Comparison of ENCODE assay signal across 18 mouse cellular contexts in the genomic region with DNA sequence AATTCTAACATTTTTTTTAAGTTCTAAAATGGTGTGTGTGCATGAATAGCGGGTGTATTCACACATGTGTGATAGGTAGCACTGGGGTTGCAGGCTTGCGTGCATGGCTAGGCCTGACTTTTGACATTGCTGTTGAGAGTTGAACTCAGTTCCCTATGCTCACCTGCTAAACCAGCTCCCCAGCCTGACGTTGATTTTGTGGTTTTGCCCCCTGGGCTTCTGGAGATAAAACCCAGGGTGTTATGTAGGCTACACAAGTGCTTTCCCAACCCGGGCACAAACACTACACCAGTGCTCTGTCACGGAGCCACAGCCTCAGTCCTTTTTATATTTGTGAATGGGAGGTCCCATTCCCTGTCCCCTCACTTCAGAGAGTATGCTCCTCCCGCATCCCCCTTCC. TPM values are rescaled to one million over a fixed set of nuclear protein-coding genes. Genes with fewer than 3 reads are reported as not detected.
A peak's percentile ranks its signal among the peaks of the same experiment; 100 is the strongest.
DNase-seq lines count a peak whose midpoint lies in the region; TF ChIP-seq lines count a peak whose summit lies in the region.
"Had no signal": no experiment of that assay in that cellular context is flagged by ENCODE, and none has a peak within 500 bp of the region (broad histone marks: within the 10 kb centered on the region; RNA-seq: fewer than 3 reads in every experiment).

No protein-coding gene starts in this region.

- TF ChIP-seq CTCF in MEL (IDR thresholded peaks at IDR 0.05 in 2 of 3, conservative IDR thresholded peaks at IDR 0.05 in 1 of 3; ENCODE audit: control insufficient read depth in 1 of 3, insufficient read depth in 1 of 3, low read depth in 2 of 3, low read length in 3 of 3, poor library complexity in 1 of 3, severe bottlenecking in 1 of 3) = no peak

- TF ChIP-seq EP300 in MEL (IDR thresholded peaks at IDR 0.05; ENCODE audit: low read depth in 1 of 2, low read length in 2 of 2) = 0 out of 4 replicates have a peak, but pooled peaks of 1 of the 2 experiments have one; percentile 22

- TF ChIP-seq RAD21 in MEL (IDR thresholded peaks at IDR 0.05; ENCODE audit: low read depth, low read length) = no peak

- peaks cover 0 to 4% of the 10 kb centered on the region in 2 experiments; a peak in 1 of 4 replicates for H3K27me3 ChIP-seq in MEL (ENCODE audit: control insufficient read depth in 1 of 2, insufficient read depth in 2 of 2, low read length in 2 of 2)
- H3K27me3 ChIP-seq: CH12.LX, Patski had no signal

- no peak overlapping the region for H3K4me3 ChIP-seq in MEL (ENCODE audit: control insufficient read depth in 1 of 2, insufficient read depth in 1 of 2, low read depth in 2 of 2, low read length in 2 of 2)

- peaks cover 0 to 4% of the 10 kb centered on the region in 2 experiments; a peak in 1 of 4 replicates for H3K36me3 ChIP-seq in MEL (ENCODE audit: control insufficient read depth in 1 of 2, insufficient read depth in 2 of 2, low read length in 2 of 2)
- H3K36me3 ChIP-seq: G1E had no signal

- H3K79me2 ChIP-seq in MEL (ENCODE audit: control insufficient read depth, insufficient read depth, low read length, poor library complexity) = no peaks in the 10 kb centered on the region

- H3K9me3 ChIP-seq in MEL (replicated peaks; ENCODE audit: insufficient read depth, low read length) = no peaks in the 10 kb centered on the region
- H3K9me3 ChIP-seq: G1E had no signal

- H3K27ac ChIP-seq in MEL (ENCODE audit: control insufficient read depth, low read depth, low read length) = no peak overlapping the region

- H3K9ac ChIP-seq in MEL (ENCODE audit: control insufficient read depth, low read depth, low read length, poor library complexity, severe bottlenecking) = no peak overlapping the region

- TF ChIP-seq POLR2A in MEL (IDR thresholded peaks at IDR 0.05; ENCODE audit: control insufficient read depth in 1 of 2, insufficient read depth in 1 of 2, low read depth in 1 of 2, low read length in 2 of 2, poor library complexity in 1 of 2) = no peak

- peak; percentile 67 for DNase-seq in heart, adult 11 months
- DNase-seq in heart, adult 18-20 months = no peak
- DNase-seq in MEL (ENCODE audit: low read depth, low spot score) = peak; percentile 54
- DNase-seq in testis, postnatal 14 days (ENCODE audit: low spot score) = no peak
- DNase-seq: adrenal gland, adult 2 months; adrenal gland, adult 8-10 months; adrenal gland, postnatal 10 days; adrenal gland, postnatal 14 days; adrenal gland, postnatal 25 days; adrenal gland, postnatal 36 days; B cell, adult 2 months; cerebellum, adult 11 months; cerebellum, adult 11-12 months; cerebellum, adult 18-20 months; cerebellum, adult 2 months had no signal

- H3K4me1 ChIP-seq in MEL (ENCODE audit: control insufficient read depth in 1 of 2, insufficient read depth in 2 of 2, low read length in 2 of 2) = peaks cover 0 to 15% of the 10 kb centered on the region in 2 experiments; a peak in 3 of 4 replicates

TF ChIP-seq in MEL, 35 proteins besides CTCF, POLR2A, EP300 and RAD21:
- no peak for TF ChIP-seq ZMIZ1 (IDR thresholded peaks at IDR 0.05; ENCODE audit: low read depth, low read length)
- no peak for TF ChIP-seq TAL1 (IDR thresholded peaks at IDR 0.05; ENCODE audit: low read length)
- TF ChIP-seq RCOR1 (IDR thresholded peaks at IDR 0.05; ENCODE audit: low read depth, low read length) = peak; percentile 56
- TF ChIP-seq MAX (IDR thresholded peaks at IDR 0.05; ENCODE audit: low read length) = no peak
- TF ChIP-seq HCFC1 (IDR thresholded peaks at IDR 0.05; ENCODE audit: low read depth, low read length) = no peak

RNA-seq across cellular contexts. Expression of a gene that starts 39.5 kb away (rescaled TPM):
- total RNA-seq in heart, adult 18-20 months (2021) = 1 to 10 TPM; 5.7 to 5.8 TPM
- total RNA-seq in MEL (2012; rRNA removed) = 9.7 and 10.5 TPM in 2 replicates
- polyA plus RNA-seq in MEL (2012; ENCODE audit: insufficient read depth in 1 of 2, insufficient read length in 2 of 2, low read depth in 1 of 2, low replicate concordance in 2 of 2, missing spikeins in 1 of 2) = 10 to 100 TPM in 1 of 2 experiments, not detected in 1; 18.4 TPM

Comparison
In these comparisons a context has a peak if more than half of its experiments do, and no peak if none do; other contexts are left out.
1. DNase-seq: peak in heart, adult 11 months (single experiment) and MEL (single experiment); none in heart, adult 18-20 months (0 of 2) and testis, postnatal 14 days (single experiment).